Mouse (Mus musculus): ENCODE data around the gene Fmod. TPM values are rescaled to one million over a fixed set of nuclear protein-coding genes. Genes with fewer than 3 reads are reported as not detected.

Gene Fmod
- polyA plus RNA-seq, 2 experiments, result 1.1 TPM

DNA sequence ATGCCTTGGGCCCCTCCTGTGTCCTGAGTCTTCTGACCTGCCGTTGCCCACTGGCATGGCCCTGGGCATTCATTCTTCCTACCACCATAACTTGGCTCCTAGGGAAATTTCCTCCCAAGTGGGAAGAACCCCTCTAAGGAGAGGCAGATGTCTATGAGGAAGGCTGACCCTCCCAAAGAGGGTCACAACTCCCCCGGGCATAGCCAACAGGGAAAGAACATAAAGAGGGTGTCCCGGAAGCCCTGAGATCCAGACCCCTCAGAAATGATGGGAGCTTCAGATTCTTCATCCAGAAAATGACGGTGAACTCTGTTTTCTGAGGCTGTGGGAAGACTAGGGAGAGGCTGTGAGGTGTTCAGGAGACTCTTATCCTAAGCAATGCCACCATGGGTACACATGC lies 58.7 kb downstream of the Fmod start:
- H3K4me3 ChIP-seq (ENCODE audit: insufficient read depth in 1 of 2, low read depth in 2 of 2, low read length in 2 of 2), result no peak overlapping the region
- H3K27ac ChIP-seq, result no peak overlapping the region
- DNase-seq (ENCODE audit: low read depth in 3 of 3, low spot score in 3 of 3) (no peak), ATAC-seq (ENCODE audit: insufficient read depth) (no peak)
- no peak for TF ChIP-seq EP300 (IDR thresholded peaks at IDR 0.05; ENCODE audit: low read depth)
- TF ChIP-seq CTCF (IDR thresholded peaks at IDR 0.05; ENCODE audit: low read depth), result no peak
- H3K9ac ChIP-seq (replicated peaks), result no peak overlapping the region
- 82% methylated on average over 4 of the region's 4 CpGs for WGBS (ENCODE audit: insufficient replicate concordance)
- H3K4me1 ChIP-seq (replicated peaks; ENCODE audit: control insufficient read depth in 2 of 2, insufficient read depth in 2 of 2, low read length in 1 of 2), result peaks cover 76 to 80% of the 10 kb centered on the region in 2 experiments
- no peaks in the 10 kb centered on the region for H3K27me3 ChIP-seq (ENCODE audit: control insufficient read depth, insufficient read depth, low read length)
- no peaks in the 10 kb centered on the region for H3K36me3 ChIP-seq (replicated peaks; ENCODE audit: control insufficient read depth, insufficient read depth, low read depth)
- no peak overlapping the region for H3K4me2 ChIP-seq (ENCODE audit: low read depth)
- H3K9me3 ChIP-seq (ENCODE audit: control insufficient read depth, low read length), result no peaks in the 10 kb centered on the region

DNA sequence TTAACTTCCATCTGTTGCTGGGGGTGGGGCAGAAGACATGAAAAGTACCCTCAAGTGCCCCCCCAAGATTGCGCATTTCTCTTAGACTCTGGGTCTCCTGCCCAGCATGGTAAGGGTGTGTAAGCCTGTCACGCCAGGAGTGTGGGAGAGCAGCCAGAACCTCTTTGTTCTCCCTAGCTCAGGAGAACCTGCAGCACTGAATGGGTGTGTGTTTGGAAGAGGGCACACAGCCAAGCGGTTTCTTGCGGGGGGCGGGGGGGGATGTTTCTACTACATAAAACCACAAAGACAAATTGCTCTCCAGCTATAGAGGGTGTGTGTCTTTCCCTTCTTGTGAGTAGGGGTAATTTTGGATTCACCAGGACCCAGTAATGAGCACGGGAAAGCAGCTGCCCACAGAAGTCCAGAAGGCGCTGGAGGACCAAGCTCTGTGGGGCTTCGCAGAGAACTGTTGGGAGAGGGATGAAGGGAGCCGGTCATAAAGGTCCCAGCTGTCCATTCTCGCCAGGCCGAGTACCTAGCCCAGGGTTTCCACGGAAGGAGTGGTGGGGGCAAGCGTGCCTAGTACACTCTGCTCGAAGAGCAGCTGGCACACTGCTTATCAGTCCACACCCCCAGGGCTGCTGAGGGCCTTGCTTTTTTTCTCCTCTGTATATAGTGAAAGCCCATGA lies 59.3 kb downstream of the Fmod start:
- H3K27ac ChIP-seq, result peak overlapping the region; percentile 22
- no peak for ATAC-seq (ENCODE audit: insufficient read depth)

DNA sequence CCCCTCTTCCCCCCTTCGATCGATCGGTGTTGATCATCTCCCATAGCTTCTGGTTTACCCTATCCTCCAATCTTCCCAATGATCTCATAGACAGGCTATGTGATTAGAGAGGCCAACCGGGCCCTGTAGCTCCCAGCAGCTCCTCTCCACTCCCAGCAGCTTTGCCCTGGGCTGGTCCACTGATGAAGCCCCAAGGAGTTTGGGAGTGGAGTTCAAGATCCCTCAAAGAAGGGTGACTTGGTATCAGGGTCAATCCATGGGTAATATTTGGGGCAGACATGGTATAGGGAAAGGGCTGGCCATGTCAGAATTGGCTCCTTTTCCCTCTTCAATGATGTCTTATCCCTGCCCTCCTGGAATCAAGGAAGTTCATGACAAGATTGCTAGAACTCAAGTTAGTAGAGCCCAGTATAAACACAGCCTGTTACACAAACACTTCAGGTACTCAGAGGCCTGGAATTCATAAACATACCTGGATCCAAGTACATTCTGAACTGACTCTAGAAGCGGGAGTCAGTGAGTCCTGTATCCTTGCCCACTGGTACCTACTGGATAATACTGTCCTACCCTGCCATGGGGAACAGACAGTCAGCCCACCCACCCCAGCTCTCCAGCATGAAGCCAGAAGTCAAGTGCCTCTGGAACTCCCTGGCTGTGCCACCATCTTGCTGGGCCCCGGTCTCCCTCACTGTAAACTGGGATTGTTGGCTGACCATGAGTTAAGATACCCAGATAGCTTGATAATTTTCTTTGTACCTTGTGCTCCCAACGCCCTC lies 60.2 kb downstream of the Fmod start:
- Histone ChIP-seq H3K9me3 (ENCODE audit: control insufficient read depth, low read length) (no peaks in the 10 kb centered on the region), H3K27ac (peak overlapping the region; percentile 22), H3K36me3 (replicated peaks; ENCODE audit: control insufficient read depth, insufficient read depth, low read depth) (no peaks in the 10 kb centered on the region), H3K4me3 (ENCODE audit: insufficient read depth in 1 of 2, low read depth in 2 of 2, low read length in 2 of 2) (no peak overlapping the region), H3K4me2 (ENCODE audit: low read depth) (peak overlapping the region; percentile 93), H3K9ac (replicated peaks) (peak overlapping the region; percentile 43), H3K4me1 (replicated peaks; ENCODE audit: control insufficient read depth in 2 of 2, insufficient read depth in 2 of 2, low read length in 1 of 2) (peaks cover 67 to 69% of the 10 kb centered on the region in 2 experiments), H3K27me3 (ENCODE audit: control insufficient read depth, insufficient read depth, low read length) (no peaks in the 10 kb centered on the region)
- ATAC-seq (ENCODE audit: insufficient read depth), result no peak
- DNase-seq (ENCODE audit: low read depth in 3 of 3, low spot score in 3 of 3), result no peak
- TF ChIP-seq CTCF (IDR thresholded peaks at IDR 0.05; ENCODE audit: low read depth), result no peak
- TF ChIP-seq EP300 (IDR thresholded peaks at IDR 0.05; ENCODE audit: low read depth), result no peak
- WGBS (ENCODE audit: insufficient replicate concordance), result 82% methylated on average over 7 of the region's 7 CpGs

More for the DNA sequence above, 59.3 kb downstream of the Fmod start:
- no peak for TF ChIP-seq EP300 (IDR thresholded peaks at IDR 0.05; ENCODE audit: low read depth)
- no peak for TF ChIP-seq CTCF (IDR thresholded peaks at IDR 0.05; ENCODE audit: low read depth)
- peak overlapping the region; percentile 43 for H3K9ac ChIP-seq (replicated peaks)
- peak overlapping the region; percentile 34 for H3K4me2 ChIP-seq (ENCODE audit: low read depth)
- H3K9me3 ChIP-seq (ENCODE audit: control insufficient read depth, low read length), result no peaks in the 10 kb centered on the region
- no peaks in the 10 kb centered on the region for H3K36me3 ChIP-seq (replicated peaks; ENCODE audit: control insufficient read depth, insufficient read depth, low read depth)
- H3K4me3 ChIP-seq (ENCODE audit: insufficient read depth in 1 of 2, low read depth in 2 of 2, low read length in 2 of 2), result no peak overlapping the region
- 58% methylated on average over 14 of the region's 14 CpGs for WGBS (ENCODE audit: insufficient replicate concordance)
- H3K27me3 ChIP-seq (ENCODE audit: control insufficient read depth, insufficient read depth, low read length), result no peaks in the 10 kb centered on the region
- DNase-seq (ENCODE audit: low read depth in 3 of 3, low spot score in 3 of 3), result no peak
- H3K4me1 ChIP-seq (replicated peaks; ENCODE audit: control insufficient read depth in 2 of 2, insufficient read depth in 2 of 2, low read length in 1 of 2), result peaks cover 76 to 78% of the 10 kb centered on the region in 2 experiments

Other genes with a start within 250 kb of the Fmod start
- gene Atp2b4, start 236.2 kb upstream of the Fmod start, polyA plus RNA-seq (2012; rRNA removed), result 13.3 and 16.5 TPM in 2 replicates
- 33.1 and 37.7 TPM in 2 replicates for gene Atp2b4, start 236.2 kb upstream of the Fmod start, polyA plus RNA-seq (2014; fragmentation: Nextera tagmentation; extraction: Ambion mirVana)
- gene Optc, start 129.3 kb upstream of the Fmod start, polyA plus RNA-seq (2012; rRNA removed), result 0.11 and 0.23 TPM in 2 replicates
- not detected in 2 replicates for gene Optc, start 129.3 kb upstream of the Fmod start, polyA plus RNA-seq (2014; fragmentation: Nextera tagmentation; extraction: Ambion mirVana)
- 1.6 and 1.7 TPM in 2 replicates for gene Prelp, start 115.8 kb upstream of the Fmod start, polyA plus RNA-seq (2012; rRNA removed)
- 1.9 and 2.1 TPM in 2 replicates for gene Prelp, start 115.8 kb upstream of the Fmod start, polyA plus RNA-seq (2014; fragmentation: Nextera tagmentation; extraction: Ambion mirVana)
- 40.1 and 45.3 TPM in 2 replicates for gene Btg2, start 41.9 kb downstream of the Fmod start, polyA plus RNA-seq (2012; rRNA removed)
- gene Btg2, start 41.9 kb downstream of the Fmod start, polyA plus RNA-seq (2014; fragmentation: Nextera tagmentation; extraction: Ambion mirVana), result 78.2 and 85.2 TPM in 2 replicates
- gene Chit1, start 74.0 kb downstream of the Fmod start, polyA plus RNA-seq (2012; rRNA removed), result 0.08 and 0.09 TPM in 2 replicates
- gene Chit1, start 74.0 kb downstream of the Fmod start, polyA plus RNA-seq (2014; fragmentation: Nextera tagmentation; extraction: Ambion mirVana), result not detected in 2 replicates
- 1.3 TPM in 2 replicates for gene Chil1, start 144.9 kb downstream of the Fmod start, polyA plus RNA-seq (2012; rRNA removed)
- 2.7 and 3.7 TPM in 2 replicates for gene Chil1, start 144.9 kb downstream of the Fmod start, polyA plus RNA-seq (2014; fragmentation: Nextera tagmentation; extraction: Ambion mirVana)
- gene Mybph, start 156.2 kb downstream of the Fmod start, polyA plus RNA-seq (2012; rRNA removed), result 0.02 and 0.03 TPM in 2 replicates
- gene Mybph, start 156.2 kb downstream of the Fmod start, polyA plus RNA-seq (2014; fragmentation: Nextera tagmentation; extraction: Ambion mirVana), result not detected in 2 replicates
- 0.13 and 0.19 TPM in 2 replicates for gene Adora1, start 198.2 kb downstream of the Fmod start, polyA plus RNA-seq (2012; rRNA removed)
- gene Adora1, start 198.2 kb downstream of the Fmod start, polyA plus RNA-seq (2014; fragmentation: Nextera tagmentation; extraction: Ambion mirVana), result 0.06 and 0.10 TPM in 2 replicates

Data from liver, embryonic 14.5 days (tissue).